Comparison of ENCODE assay signal across 17 mouse cellular contexts in the genomic region with DNA sequence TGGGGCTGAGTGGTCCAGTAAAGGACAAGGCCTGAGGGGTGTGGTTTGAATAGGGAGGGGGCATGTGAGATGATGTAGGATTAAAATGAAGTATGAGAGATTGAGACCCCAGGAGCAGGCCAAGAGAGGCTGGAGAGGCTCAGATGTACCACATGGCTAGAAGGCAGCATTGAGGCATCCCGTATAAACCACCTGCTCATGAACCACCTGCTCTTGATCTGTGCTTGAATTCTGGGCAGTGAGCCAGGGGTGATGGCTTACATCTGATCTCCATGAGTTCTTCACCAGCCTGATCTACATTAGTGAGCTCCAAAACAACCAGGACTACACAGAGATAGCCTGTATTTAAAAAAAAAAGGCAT. TPM values are rescaled to one million over a fixed set of nuclear protein-coding genes. Genes with fewer than 3 reads are reported as not detected.
DNase-seq lines count a peak whose midpoint lies in the region; ATAC-seq and TF ChIP-seq lines count a peak whose summit lies in the region.
"Had no signal": no experiment of that assay in that cellular context is flagged by ENCODE, and none has a peak within 500 bp of the region (broad histone marks: within the 10 kb centered on the region; RNA-seq: fewer than 3 reads in every experiment).

No protein-coding gene starts in this region.

- H3K9ac ChIP-seq in heart, embryonic 11.5 days (ENCODE audit: low read depth, low read length), result no peak overlapping the region
- no peak overlapping the region for H3K9ac ChIP-seq in liver, postnatal 0 days (replicated peaks)
- no peak overlapping the region for H3K9ac ChIP-seq in intestine, postnatal 0 days (ENCODE audit: low read depth, low read length)
- H3K9ac ChIP-seq: limb, embryonic 12.5 days had no signal

- ATAC-seq in heart, embryonic 11.5 days (replicated peaks; ENCODE audit: insufficient number of reproducible peaks, low FRiP score, low TSS enrichment), result 0 out of 2 replicates have a peak, but pooled peaks have one; percentile 10
- ATAC-seq in liver, postnatal 0 days, result 0 out of 2 replicates have a peak, but pooled peaks have one; percentile 8
- ATAC-seq in intestine, postnatal 0 days, result 0 out of 2 replicates have a peak, but pooled peaks have one; percentile 28

- no peak overlapping the region for H3K4me2 ChIP-seq in heart, embryonic 11.5 days
- H3K4me2 ChIP-seq in liver, postnatal 0 days (ENCODE audit: low read depth, low read length), result no peak overlapping the region
- no peak overlapping the region for H3K4me2 ChIP-seq in intestine, postnatal 0 days (replicated peaks; ENCODE audit: low read depth)

- H3K9me3 ChIP-seq in heart, embryonic 11.5 days (replicated peaks; ENCODE audit: control insufficient read depth, low read length), result no peaks in the 10 kb centered on the region
- no peaks in the 10 kb centered on the region for H3K9me3 ChIP-seq in liver, postnatal 0 days (ENCODE audit: low read length)
- no peaks in the 10 kb centered on the region for H3K9me3 ChIP-seq in intestine, postnatal 0 days (ENCODE audit: control insufficient read depth)
- H3K9me3 ChIP-seq: limb, embryonic 12.5 days had no signal

- H3K36me3 ChIP-seq in heart, embryonic 11.5 days (ENCODE audit: control insufficient read depth, insufficient read depth, low read length), result no peaks in the 10 kb centered on the region
- H3K36me3 ChIP-seq in liver, postnatal 0 days (replicated peaks; ENCODE audit: insufficient read depth, low read length), result no peaks in the 10 kb centered on the region
- H3K36me3 ChIP-seq in intestine, postnatal 0 days (ENCODE audit: control insufficient read depth, insufficient read depth), result no peaks in the 10 kb centered on the region
- H3K36me3 ChIP-seq: limb, embryonic 12.5 days had no signal

- no peak for TF ChIP-seq CTCF in liver, postnatal 0 days (IDR thresholded peaks at IDR 0.05; ENCODE audit: low read depth)
- TF ChIP-seq CTCF in brain, embryonic 14.5 days (IDR thresholded peaks at IDR 0.05; ENCODE audit: borderline replicate concordance, extremely low read depth, insufficient read depth, insufficient read length), result no peak
- TF ChIP-seq CTCF in intestine, postnatal 0 days (IDR thresholded peaks at IDR 0.05; ENCODE audit: low read depth), result no peak

- H3K27ac ChIP-seq in heart, embryonic 11.5 days (ENCODE audit: low read depth, low read length), result no peak overlapping the region
- H3K27ac ChIP-seq in liver, postnatal 0 days (ENCODE audit: low read depth), result no peak overlapping the region
- no peak overlapping the region for H3K27ac ChIP-seq in intestine, postnatal 0 days (ENCODE audit: low read depth, low read length)
- H3K27ac ChIP-seq: limb, embryonic 12.5 days had no signal

- peaks cover 13% of the 10 kb centered on the region for H3K27me3 ChIP-seq in heart, embryonic 11.5 days (ENCODE audit: control insufficient read depth, insufficient read depth, low read length)
- 0 out of 2 replicates have a peak, but pooled peaks cover 2% of the 10 kb centered on the region for H3K27me3 ChIP-seq in liver, postnatal 0 days (ENCODE audit: insufficient read depth, low read length)
- 0 out of 2 replicates have a peak, but pooled peaks cover 3% of the 10 kb centered on the region for H3K27me3 ChIP-seq in intestine, postnatal 0 days (replicated peaks; ENCODE audit: control insufficient read depth, insufficient read depth, low read length)

- TF ChIP-seq POLR2A in brain, embryonic 14.5 days (IDR thresholded peaks at IDR 0.05; ENCODE audit: borderline replicate concordance, extremely low read depth, insufficient read depth, insufficient read length, poor library complexity, severe bottlenecking), result no peak

- 60% methylated on average over 1 of the region's 1 CpGs for WGBS in heart, embryonic 11.5 days (ENCODE audit: insufficient replicate concordance)
- WGBS in liver, postnatal 0 days (ENCODE audit: insufficient replicate concordance), result 67% methylated on average over 1 of the region's 1 CpGs
- 33% methylated on average over 1 of the region's 1 CpGs for WGBS in intestine, postnatal 0 days

- no peak for TF ChIP-seq EP300 in liver, postnatal 0 days (IDR thresholded peaks at IDR 0.05; ENCODE audit: low read depth)

- no peak for DNase-seq in heart, postnatal 14 days
- DNase-seq in liver, postnatal 0 days, result no peak
- DNase-seq in liver, result no peak
- peak; percentile 10 for DNase-seq in brain, embryonic 14.5 days (ENCODE audit: low read depth)
- no peak for DNase-seq in frontal cortex, postnatal 14 days (ENCODE audit: low spot score in 2 of 2)
- DNase-seq in right cerebral cortex, postnatal 36 days (ENCODE audit: low spot score in 2 of 2), result no peak
- DNase-seq: layer of hippocampus, adult 9-11 months; lung, adult 2 months; right cerebral cortex, postnatal 25 days had no signal

- H3K4me3 ChIP-seq in heart, embryonic 11.5 days (ENCODE audit: low read depth, low read length), result no peak overlapping the region
- no peak overlapping the region for H3K4me3 ChIP-seq in liver, postnatal 0 days (ENCODE audit: low read depth, low read length)
- H3K4me3 ChIP-seq in intestine, postnatal 0 days (ENCODE audit: low read depth, low read length), result no peak overlapping the region
- H3K4me3 ChIP-seq: limb, embryonic 12.5 days had no signal

- H3K4me1 ChIP-seq in heart, embryonic 11.5 days (ENCODE audit: control insufficient read depth, insufficient read depth, low read length), result no peaks in the 10 kb centered on the region
- H3K4me1 ChIP-seq in liver, postnatal 0 days (ENCODE audit: insufficient read depth), result no peaks in the 10 kb centered on the region
- H3K4me1 ChIP-seq in intestine, postnatal 0 days (replicated peaks; ENCODE audit: control insufficient read depth, insufficient read depth, low read length), result no peaks in the 10 kb centered on the region
- H3K4me1 ChIP-seq: limb, embryonic 12.5 days had no signal

- intact Hi-C loops in heart, postnatal 14 days (cut with DNase I), result no loop called here

RNA-seq across cellular contexts. Expression of gene Rad21l, which starts 2.6 kb away (rescaled TPM):
- polyA plus RNA-seq in heart, embryonic 11.5 days (2014; fragmentation: Nextera tagmentation; extraction: Ambion mirVana), result not detected in 2 replicates
- total RNA-seq in heart, postnatal 14 days (2021), result not detected
- not detected in 2 replicates for polyA plus RNA-seq in liver, postnatal 0 days (2015; fragmentation: Nextera tagmentation; extraction: Ambion mirVana)
- 0.18 TPM in 1 of 2 replicates, not detected in the other for polyA plus RNA-seq in brain, embryonic 14.5 days (2012; rRNA removed)
- polyA plus RNA-seq in intestine, postnatal 0 days (2015; fragmentation: Nextera tagmentation; extraction: Ambion mirVana), result 0.09 TPM in 1 of 2 replicates, not detected in the other
- total RNA-seq: granulocyte monocyte progenitor cell, adult 5-6 weeks; heart, postnatal 25 days had no signal
- polyA plus RNA-seq: kidney, embryonic 14.5 days; limb, embryonic 12.5 days; lung, adult 2 months; midbrain, embryonic 11.5 days; stomach, embryonic 14.5 days had no signal

RNA-seq across cellular contexts. Expression of gene Tmem74b, which starts 30.9 kb away (rescaled TPM):
- 1.4 and 2.7 TPM in 2 replicates for polyA plus RNA-seq in heart, embryonic 11.5 days (2014; fragmentation: Nextera tagmentation; extraction: Ambion mirVana)
- 1 to 10 TPM; 4.1 to 4.5 TPM for total RNA-seq in heart, postnatal 14 days (2021)
- 0.07 TPM in 1 of 2 replicates, not detected in the other for polyA plus RNA-seq in liver, postnatal 0 days (2015; fragmentation: Nextera tagmentation; extraction: Ambion mirVana)
- 22.7 and 23.4 TPM in 2 replicates for polyA plus RNA-seq in brain, embryonic 14.5 days (2012; rRNA removed)
- 1.3 TPM in 2 replicates for polyA plus RNA-seq in intestine, postnatal 0 days (2015; fragmentation: Nextera tagmentation; extraction: Ambion mirVana)
- total RNA-seq: granulocyte monocyte progenitor cell, adult 5-6 weeks had no signal

RNA-seq across cellular contexts. Expression of gene Snph, which starts 38.6 kb away (rescaled TPM):
- polyA plus RNA-seq in heart, embryonic 11.5 days (2014; fragmentation: Nextera tagmentation; extraction: Ambion mirVana), result 0.30 and 0.75 TPM in 2 replicates
- total RNA-seq in heart, postnatal 14 days (2021), result 1 to 10 TPM; 3.6 to 3.7 TPM
- not detected in 2 replicates for polyA plus RNA-seq in liver, postnatal 0 days (2015; fragmentation: Nextera tagmentation; extraction: Ambion mirVana)
- polyA plus RNA-seq in brain, embryonic 14.5 days (2012; rRNA removed), result 13.8 and 27.0 TPM in 2 replicates
- polyA plus RNA-seq in intestine, postnatal 0 days (2015; fragmentation: Nextera tagmentation; extraction: Ambion mirVana), result 0.60 and 0.89 TPM in 2 replicates
- total RNA-seq: granulocyte monocyte progenitor cell, adult 5-6 weeks had no signal
